Mouse (Mus musculus) heart, adult 2 months (tissue): ENCODE measurements around the gene Cct2.

Experiments used
- CTCF ChIP-seq: fragments of 200-600 bp; IDR thresholded peaks from 2 replicates; pipeline ENCODE4 v1.8.1; 2022; ENCODE audit warnings: antibody characterized with exemption, mild to moderate bottlenecking, moderate library complexity
- EP300 ChIP-seq: fragments of 200-500 bp; IDR thresholded peaks from 2 replicates; pipeline ENCODE4 v1.6.1; 2011; ENCODE audit warnings: low read depth, low read length, control low read depth; ENCODE audit not compliant: insufficient read depth
- POLR2A ChIP-seq: fragments of 200-500 bp; IDR thresholded peaks from 2 replicates; pipeline ENCODE4 v1.6.1; 2011; ENCODE audit warnings: mild to moderate bottlenecking, low read depth, low read length, control low read depth; ENCODE audit not compliant: insufficient read depth

- no peak for TF ChIP-seq CTCF
- peak; percentile 10; the same call in 1 of the 2 replicates for TF ChIP-seq POLR2A
- TF ChIP-seq EP300: no peak
Measured at GRCm38 (mm10) chr10:117049253-117049652, 14.4 kb downstream of the Cct2 start.
